Mouse (Mus musculus) CH12.LX (cell line): ENCODE measurements around the gene Maml2.

ENCODE experiments used
- IRF4 ChIP-seq: IDR thresholded peaks from 2 replicates; pipeline ENCODE4 v1.6.1; 2014; ENCODE audit warnings: low read depth, mild to moderate bottlenecking, inconsistent platforms, low read length, improper control_type of control experiment
- MYC ChIP-seq: IDR thresholded peaks from 2 replicates; pipeline ENCODE4 v1.6.1; 2011; ENCODE audit warnings: low read depth, mild to moderate bottlenecking, improper control_type of control experiment, low read length
- NRF1 ChIP-seq: IDR thresholded peaks from 2 replicates; pipeline ENCODE4 v1.6.1; 2014; ENCODE audit warnings: low read depth, mild to moderate bottlenecking, inconsistent platforms, low read length, improper control_type of control experiment, moderate library complexity
- POLR2A ChIP-seq: IDR thresholded peaks from 2 replicates; pipeline ENCODE4 v1.6.1; 2011; ENCODE audit warnings: low read depth, mild to moderate bottlenecking, improper control_type of control experiment, low read length

GRCm38 (mm10) chr9:13535803-13536202 is 238.0 kb downstream of the Maml2 start:
- no peak for TF ChIP-seq POLR2A
- TF ChIP-seq NRF1 = no peak
- no peak for TF ChIP-seq MYC
- TF ChIP-seq IRF4 = no peak
